Mouse (Mus musculus) forebrain, postnatal 0 days (tissue): ENCODE measurements around the gene Tcf7l1. TPM values are rescaled to one million over a fixed set of nuclear protein-coding genes. Genes with fewer than 3 reads are reported as not detected.
A peak's percentile ranks its signal among the peaks of the same experiment; 100 is the strongest.

Experiments used
- ATAC-seq: fragments of 200-750 bp; cut with Nextera tagmentation; 2 replicates; pipeline ENCODE4 v1.8.0; 2017; ENCODE audit warnings: mild to moderate bottlenecking, moderate library complexity
- DNase-seq: peaks from one replicate; pipeline ENCODE4 v3.0.0-alpha.2; 2015
- H3K27ac ChIP-seq: fragments of 300-500 bp; sonication (generic); 2 replicates; pipeline ENCODE4 v1.5.1; 2014; ENCODE audit warnings: low read depth, mild to moderate bottlenecking, antibody characterized with exemption, low read length, moderate library complexity, mixed read lengths
- H3K27me3 ChIP-seq: fragments of 300-500 bp; sonication (generic); 2 replicates; pipeline ENCODE4 v1.6.1; 2014; ENCODE audit warnings: mild to moderate bottlenecking, low read length, mixed read lengths; ENCODE audit not compliant: insufficient read depth
- H3K36me3 ChIP-seq: fragments of 300-500 bp; sonication (generic); 2 replicates; pipeline ENCODE4 v1.6.1; 2014; ENCODE audit warnings: mild to moderate bottlenecking, moderate library complexity; ENCODE audit not compliant: insufficient read depth
- H3K4me1 ChIP-seq: fragments of 300-500 bp; sonication (generic); 2 replicates; pipeline ENCODE4 v1.6.1; 2014; ENCODE audit warnings: antibody characterized with exemption; ENCODE audit not compliant: insufficient read depth
- H3K4me2 ChIP-seq: fragments of 300-500 bp; sonication (generic); 2 replicates; pipeline ENCODE4 v1.6.1; 2014; ENCODE audit warnings: low read depth, mild to moderate bottlenecking, moderate library complexity
- H3K4me3 ChIP-seq: fragments of 300-500 bp; sonication (generic); 2 replicates; pipeline ENCODE4 v1.5.1; 2014; ENCODE audit warnings: low read depth, low read length, mixed read lengths
- H3K9ac ChIP-seq: fragments of 300-500 bp; sonication (generic); 2 replicates; pipeline ENCODE4 v1.6.1; 2014; ENCODE audit warnings: mild to moderate bottlenecking
- H3K9me3 ChIP-seq: fragments of 300-500 bp; sonication (generic); 2 replicates; pipeline ENCODE4 v1.6.1; 2016; ENCODE audit warnings: low read length
- CTCF ChIP-seq: sonication (generic); IDR thresholded peaks from 2 replicates; pipeline ENCODE4 v1.5.1; 2016; ENCODE audit warnings: antibody characterized with exemption, control low read depth, low read depth
- WGBS: fragments of 180-500 bp; shearing (Covaris S2); extraction: QIAGEN DNeasy Blood & Tissue Kit; methylation state at CpG from one replicate; pipeline ENCODE4 v1.1.7; 2014; 5-methylcytosine and 5-hydroxymethylcytosine counted together
- polyA plus RNA-seq: library from polyadenylated mRNA; unstranded; fragments of >200 nt; fragmentation: Nextera tagmentation; extraction: Ambion mirVana; gene quantifications from 2 replicates; pipeline ENCODE4 v1.2.1, GENCODE M21; 2015
- total RNA-seq: library from RNA; depleted of rRNA; stranded (reverse); fragments of >200 nt; gene quantifications from 2 replicates; pipeline ENCODE4 v1.2.3, GENCODE M21; 2014

Gene Tcf7l1
- total and polyA plus RNA-seq, 2 experiments from 2014 or later = 1.1 to 4.5 TPM

DNA sequence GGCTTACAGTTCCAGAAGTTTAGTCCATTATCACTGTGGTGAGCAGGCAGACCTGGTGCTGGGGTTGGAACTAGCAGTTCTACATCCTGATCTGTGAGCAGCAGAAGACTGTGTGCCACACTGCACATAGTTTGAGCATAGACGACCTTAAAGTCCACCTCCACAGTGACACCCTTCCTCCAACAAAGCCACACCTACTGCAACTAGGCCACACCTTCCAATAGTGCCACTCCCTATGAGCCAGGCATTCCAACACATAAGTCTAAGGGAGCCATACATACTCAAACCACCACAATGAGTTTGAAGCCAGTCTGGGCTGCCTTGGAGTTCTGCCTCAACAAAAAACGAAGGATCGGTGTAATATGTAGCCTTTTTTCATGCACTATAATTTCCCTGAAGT, 55.7 kb downstream of the Tcf7l1 start:
- Histone ChIP-seq H3K9me3 (no peaks in the 10 kb centered on the region), H3K27ac (no peak overlapping the region), H3K4me3 (no peak overlapping the region), H3K4me1 (peaks cover 5% of the 10 kb centered on the region; the same call in 1 of the 2 replicates), H3K36me3 (no peaks in the 10 kb centered on the region), H3K9ac (no peak overlapping the region), H3K27me3 (no peaks in the 10 kb centered on the region), H3K4me2 (no peak overlapping the region)
- DNase-seq (no peak), ATAC-seq (no peak)
- no peak for TF ChIP-seq CTCF
- WGBS = 96% methylated on average over 3 of the region's 3 CpGs

GRCm38 (mm10) chr6:72732109-72732508, 56.9 kb downstream of the Tcf7l1 start:
- no peak overlapping the region for H3K4me3 ChIP-seq
- H3K36me3 ChIP-seq = no peaks in the 10 kb centered on the region
- no peaks in the 10 kb centered on the region for H3K27me3 ChIP-seq
- H3K27ac ChIP-seq = no peak overlapping the region
- 67% methylated on average over 4 of the region's 4 CpGs for WGBS
- ATAC-seq (no peak), DNase-seq (no peak)
- peaks cover 5% of the 10 kb centered on the region; the same call in 1 of the 2 replicates for H3K4me1 ChIP-seq
- TF ChIP-seq CTCF = no peak
- H3K9me3 ChIP-seq = no peaks in the 10 kb centered on the region
- no peak overlapping the region for H3K4me2 ChIP-seq
- no peak overlapping the region for H3K9ac ChIP-seq

- no peak overlapping the region for H3K27ac ChIP-seq
- no peak overlapping the region for H3K9ac ChIP-seq
- H3K9me3 ChIP-seq = no peaks in the 10 kb centered on the region
- no peak overlapping the region for H3K4me3 ChIP-seq
- H3K27me3 ChIP-seq = no peaks in the 10 kb centered on the region
- no peak for TF ChIP-seq CTCF
- 9% methylated on average over 8 of the region's 8 CpGs for WGBS
- H3K4me2 ChIP-seq = no peak overlapping the region
- H3K4me1 ChIP-seq = peaks cover 5% of the 10 kb centered on the region; the same call in 1 of the 2 replicates
- peak; percentile 87 for ATAC-seq
- DNase-seq = peak; percentile 63
- no peaks in the 10 kb centered on the region for H3K36me3 ChIP-seq
These were observed 58.5 kb downstream of the Tcf7l1 start for GRCm38 (mm10) chr6:72730560-72730849.

GRCm38 (mm10) chr6:72729831-72730559, 59.1 kb downstream of the Tcf7l1 start:
- TF ChIP-seq CTCF = no peak

DNA sequence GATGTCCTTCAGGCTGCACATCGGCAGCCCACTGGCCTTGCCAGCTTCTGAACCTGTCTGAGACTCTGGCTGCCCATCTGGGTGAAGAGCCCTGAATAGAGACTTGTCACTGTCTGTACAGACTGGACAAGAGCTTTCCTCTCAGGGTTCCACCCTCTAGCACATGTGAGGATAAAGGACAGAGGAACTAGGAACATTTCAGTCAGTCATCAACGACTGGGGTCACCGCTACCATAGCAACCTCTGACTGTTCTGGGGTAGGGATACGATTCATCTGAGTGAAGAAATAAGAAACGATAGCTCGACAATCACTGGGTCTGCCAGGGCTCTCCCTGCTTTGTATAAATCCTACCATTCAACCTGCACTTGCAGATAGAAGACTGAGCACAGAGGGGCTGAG, 61.2 kb downstream of the Tcf7l1 start:
- H3K4me2 ChIP-seq = no peak overlapping the region
- no peak overlapping the region for H3K9ac ChIP-seq
- peak; percentile 40; the same call in 1 of the 2 replicates for ATAC-seq
- no peak overlapping the region for H3K27ac ChIP-seq
- no peaks in the 10 kb centered on the region for H3K36me3 ChIP-seq
- H3K4me3 ChIP-seq = no peak overlapping the region
- H3K27me3 ChIP-seq = no peaks in the 10 kb centered on the region
- no peak for TF ChIP-seq CTCF
- H3K9me3 ChIP-seq = no peaks in the 10 kb centered on the region
- H3K4me1 ChIP-seq = peaks cover 9% of the 10 kb centered on the region; the same call in 1 of the 2 replicates
- DNase-seq = peak; percentile 23
- 24% methylated on average over 6 of the region's 6 CpGs for WGBS

More at GRCm38 (mm10) chr6:72729831-72730559, 59.1 kb downstream of the Tcf7l1 start:
- no peaks in the 10 kb centered on the region for H3K36me3 ChIP-seq
- H3K4me2 ChIP-seq = no peak overlapping the region
- H3K27me3 ChIP-seq = no peaks in the 10 kb centered on the region
- 30% methylated on average over 14 of the region's 14 CpGs for WGBS
- H3K4me3 ChIP-seq = no peak overlapping the region
- no peak overlapping the region for H3K27ac ChIP-seq
- peaks cover 5% of the 10 kb centered on the region; the same call in 1 of the 2 replicates for H3K4me1 ChIP-seq
- H3K9ac ChIP-seq = no peak overlapping the region
- no peak for DNase-seq
- 0 out of 2 replicates have a peak, but pooled peaks have one; percentile 9 for ATAC-seq
- H3K9me3 ChIP-seq = no peaks in the 10 kb centered on the region

DNA sequence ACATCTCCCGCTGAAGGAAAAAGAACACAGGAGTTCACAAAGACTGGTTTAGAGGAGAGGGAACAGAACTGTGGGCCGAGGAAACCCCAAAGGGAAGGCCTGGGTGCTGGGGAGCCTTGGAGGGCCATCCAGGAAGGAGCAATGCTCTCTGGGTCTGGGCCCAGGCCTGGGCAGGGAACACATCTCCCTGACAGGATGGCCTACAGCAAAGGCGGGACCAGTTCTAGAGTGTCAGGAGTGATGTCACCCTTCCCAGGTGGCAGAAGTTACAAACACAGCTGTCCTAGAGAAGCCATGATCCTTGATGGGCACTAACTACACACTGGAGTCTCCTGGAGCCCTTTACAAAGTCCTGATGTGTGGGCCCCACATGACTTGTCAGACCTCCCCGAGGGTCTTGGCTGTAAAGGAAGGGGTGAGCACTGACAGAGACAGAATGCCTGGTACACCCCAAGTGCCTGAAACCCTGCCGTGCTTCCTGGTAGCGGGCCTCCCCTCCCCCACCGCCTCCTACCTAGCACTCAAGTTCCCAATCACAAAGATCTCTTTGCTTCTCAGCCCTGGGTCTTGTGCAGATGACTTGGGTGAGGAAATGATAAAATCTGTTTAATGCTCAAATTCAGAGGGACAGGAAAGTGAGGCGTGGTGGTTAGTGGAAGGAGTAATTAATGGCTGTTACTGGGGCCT, 64.4 kb downstream of the Tcf7l1 start:
- ATAC-seq = no peak
- Histone ChIP-seq H3K27me3 (no peaks in the 10 kb centered on the region), H3K4me2 (no peak overlapping the region), H3K36me3 (no peaks in the 10 kb centered on the region), H3K4me1 (0 out of 2 replicates have a peak, but pooled peaks cover 4% of the 10 kb centered on the region), H3K4me3 (no peak overlapping the region), H3K27ac (no peak overlapping the region), H3K9me3 (no peaks in the 10 kb centered on the region), H3K9ac (no peak overlapping the region)
- DNase-seq = no peak
- TF ChIP-seq CTCF = no peak
- 64% methylated on average over 8 of the region's 8 CpGs for WGBS
